Mouse (Mus musculus): Measurements from ENCODE around the gene Ebf1. TPM values are rescaled to one million over a fixed set of nuclear protein-coding genes. Genes with fewer than 3 reads are reported as not detected.

The Ebf1 gene
- total and polyA plus RNA-seq, 3 experiments: 0.04 TPM; not detected in 2

DNA sequence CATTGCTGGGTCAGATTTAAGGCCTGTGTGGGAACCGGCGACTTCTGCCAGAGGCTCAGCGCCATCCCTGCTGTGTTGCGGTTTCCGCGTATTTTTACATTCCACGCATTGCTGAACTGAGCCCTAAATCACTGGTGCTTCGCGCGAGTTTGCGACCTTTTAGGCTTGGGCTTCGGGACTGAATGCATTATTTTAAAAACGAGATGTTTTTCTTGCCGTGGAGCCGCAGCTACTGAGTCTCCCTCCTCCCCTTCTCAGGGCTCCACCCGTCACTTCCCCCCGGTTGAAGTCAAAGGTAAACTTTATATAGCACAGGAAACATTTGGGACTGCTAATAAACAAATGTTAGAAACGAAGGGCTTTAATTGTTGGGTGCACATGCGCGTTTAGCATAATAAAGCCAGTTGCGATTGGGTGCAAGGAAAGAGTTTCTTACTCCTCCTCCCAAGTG, 68.8 kb downstream of the Ebf1 start:
- Histone ChIP-seq H3K9me3 (replicated peaks; ENCODE audit: insufficient read depth, low read length) (no peaks in the 10 kb centered on the region), H3K4me3 (ENCODE audit: control insufficient read depth in 1 of 2, insufficient read depth in 1 of 2, low read depth in 2 of 2, low read length in 2 of 2) (no peak overlapping the region)

DNA sequence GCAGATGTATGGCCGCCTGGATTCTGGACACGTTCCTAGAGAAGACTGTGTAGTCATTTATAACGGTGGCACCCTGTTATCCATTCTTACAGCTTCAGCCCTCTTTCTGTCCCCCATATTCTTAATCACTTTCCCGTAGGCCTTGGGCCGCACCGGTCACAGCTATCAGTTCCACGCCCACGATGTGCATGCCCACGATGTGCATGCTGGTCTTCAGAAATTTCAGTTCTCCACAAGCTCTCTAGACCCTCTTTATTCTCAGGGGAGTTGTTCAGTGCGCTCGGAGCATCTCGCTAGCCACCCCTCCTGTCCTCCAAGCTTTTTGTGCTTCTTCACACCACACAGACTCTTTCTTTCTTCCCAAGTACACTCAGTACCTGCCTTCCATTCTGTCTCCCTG, 69.3 kb downstream of the Ebf1 start:
- Histone ChIP-seq H3K27ac (ENCODE audit: control insufficient read depth, low read depth, low read length) (no peak overlapping the region), H3K9ac (ENCODE audit: control insufficient read depth, low read depth, low read length, poor library complexity, severe bottlenecking) (no peak overlapping the region), H3K79me2 (ENCODE audit: control insufficient read depth, insufficient read depth, low read length, poor library complexity) (no peaks in the 10 kb centered on the region), H3K4me1 (ENCODE audit: control insufficient read depth in 1 of 2, insufficient read depth in 2 of 2, low read length in 2 of 2) (no peaks in the 10 kb centered on the region), H3K9me3 (replicated peaks; ENCODE audit: insufficient read depth, low read length) (no peaks in the 10 kb centered on the region), H3K27me3 (ENCODE audit: control insufficient read depth in 1 of 2, insufficient read depth in 2 of 2, low read length in 2 of 2) (no peaks in the 10 kb centered on the region), H3K36me3 (ENCODE audit: control insufficient read depth in 1 of 2, insufficient read depth in 2 of 2, low read length in 2 of 2) (no peaks in the 10 kb centered on the region), H3K4me3 (ENCODE audit: control insufficient read depth in 1 of 2, insufficient read depth in 1 of 2, low read depth in 2 of 2, low read length in 2 of 2) (no peak overlapping the region)
- no peak for TF ChIP-seq JUND (IDR thresholded peaks at IDR 0.05; ENCODE audit: low read depth, low read length)
- no peak for TF ChIP-seq MYB (IDR thresholded peaks at IDR 0.05; ENCODE audit: low read depth, low read length)
- TF ChIP-seq NRF1 (IDR thresholded peaks at IDR 0.05; ENCODE audit: insufficient read depth, low read depth, low read length, poor library complexity, severe bottlenecking): no peak
- TF ChIP-seq TCF12 (IDR thresholded peaks at IDR 0.05; ENCODE audit: low read depth, low read length): no peak
- TF ChIP-seq ETS1 (IDR thresholded peaks at IDR 0.05; ENCODE audit: low read depth, low read length): no peak
- TF ChIP-seq MXI1 (IDR thresholded peaks at IDR 0.05; ENCODE audit: low read depth, low read length): no peak
- no peak for TF ChIP-seq MAZ (IDR thresholded peaks at IDR 0.05; ENCODE audit: low read depth, low read length)
- no peak for DNase-seq (ENCODE audit: low read depth, low spot score)

More for the DNA sequence above, 68.8 kb downstream of the Ebf1 start:
- TF ChIP-seq UBTF (IDR thresholded peaks at IDR 0.05; ENCODE audit: borderline replicate concordance, insufficient read depth, low read depth, low read length): no peak
- TF ChIP-seq MYB (IDR thresholded peaks at IDR 0.05; ENCODE audit: low read depth, low read length): no peak
- no peak for TF ChIP-seq MXI1 (IDR thresholded peaks at IDR 0.05; ENCODE audit: low read depth, low read length)
- TF ChIP-seq CHD1 (IDR thresholded peaks at IDR 0.05; ENCODE audit: low read depth, low read length): no peak
- no peak for TF ChIP-seq MAX (IDR thresholded peaks at IDR 0.05; ENCODE audit: low read length)
- no peak for TF ChIP-seq GATA1 (IDR thresholded peaks at IDR 0.05; ENCODE audit: low read depth, low read length)
- TF ChIP-seq TCF12 (IDR thresholded peaks at IDR 0.05; ENCODE audit: low read depth, low read length): no peak
- no peak for TF ChIP-seq RCOR1 (IDR thresholded peaks at IDR 0.05; ENCODE audit: low read depth, low read length)
- TF ChIP-seq NELFE (IDR thresholded peaks at IDR 0.05; ENCODE audit: low read depth, low read length): no peak
- TF ChIP-seq TAL1 (IDR thresholded peaks at IDR 0.05; ENCODE audit: low read length): no peak
- H3K9ac ChIP-seq (ENCODE audit: control insufficient read depth, low read depth, low read length, poor library complexity, severe bottlenecking): no peak overlapping the region
- no peak overlapping the region for H3K27ac ChIP-seq (ENCODE audit: control insufficient read depth, low read depth, low read length)
- H3K4me1 ChIP-seq (ENCODE audit: control insufficient read depth in 1 of 2, insufficient read depth in 2 of 2, low read length in 2 of 2): no peaks in the 10 kb centered on the region
- no peaks in the 10 kb centered on the region for H3K36me3 ChIP-seq (ENCODE audit: control insufficient read depth in 1 of 2, insufficient read depth in 2 of 2, low read length in 2 of 2)
- no peak for DNase-seq (ENCODE audit: low read depth, low spot score)
- H3K27me3 ChIP-seq (ENCODE audit: control insufficient read depth in 1 of 2, insufficient read depth in 2 of 2, low read length in 2 of 2): no peaks in the 10 kb centered on the region
- H3K79me2 ChIP-seq (ENCODE audit: control insufficient read depth, insufficient read depth, low read length, poor library complexity): no peaks in the 10 kb centered on the region

DNA sequence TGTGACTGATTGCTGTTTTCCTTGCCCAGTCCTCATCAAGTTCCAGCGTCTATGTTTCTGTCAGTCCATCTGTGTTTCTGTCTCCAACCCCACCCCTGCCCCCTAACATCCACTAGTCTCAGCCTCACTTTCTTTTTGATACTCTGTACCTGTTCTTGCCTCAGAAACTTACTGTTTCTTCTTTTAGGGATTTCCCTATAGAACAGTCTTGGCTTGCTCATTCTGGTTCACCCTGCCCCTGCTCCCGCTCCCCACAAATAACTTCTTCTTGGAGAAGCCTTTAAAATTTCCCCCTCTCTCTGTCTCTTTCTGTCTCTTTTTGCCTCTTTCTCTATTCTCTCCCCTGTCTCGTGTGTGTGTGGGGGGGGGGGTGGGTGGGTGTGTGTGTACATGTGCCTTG, 71.4 kb downstream of the Ebf1 start:
- no peaks in the 10 kb centered on the region for H3K4me1 ChIP-seq (ENCODE audit: control insufficient read depth in 1 of 2, insufficient read depth in 2 of 2, low read length in 2 of 2)
- no peaks in the 10 kb centered on the region for H3K79me2 ChIP-seq (ENCODE audit: control insufficient read depth, insufficient read depth, low read length, poor library complexity)
- H3K36me3 ChIP-seq (ENCODE audit: control insufficient read depth in 1 of 2, insufficient read depth in 2 of 2, low read length in 2 of 2): no peaks in the 10 kb centered on the region
- H3K9ac ChIP-seq (ENCODE audit: control insufficient read depth, low read depth, low read length, poor library complexity, severe bottlenecking): no peak overlapping the region
- TF ChIP-seq USF1 (IDR thresholded peaks at IDR 0.05; ENCODE audit: low read depth, low read length) (no peak), ZKSCAN1 (IDR thresholded peaks at IDR 0.05; ENCODE audit: low read depth, low read length) (no peak), BHLHE40 (IDR thresholded peaks at IDR 0.05; ENCODE audit: borderline replicate concordance, low read depth, low read length) (no peak), POLR2AphosphoS2 (IDR thresholded peaks at IDR 0.05; ENCODE audit: low read length) (no peak), MAZ (IDR thresholded peaks at IDR 0.05; ENCODE audit: low read depth, low read length) (no peak), E2F4 (IDR thresholded peaks at IDR 0.05; ENCODE audit: borderline replicate concordance, low read depth, low read length) (no peak), MYB (IDR thresholded peaks at IDR 0.05; ENCODE audit: low read depth, low read length) (no peak), NELFE (IDR thresholded peaks at IDR 0.05; ENCODE audit: low read depth, low read length) (no peak), RCOR1 (IDR thresholded peaks at IDR 0.05; ENCODE audit: low read depth, low read length) (no peak), SIN3A (IDR thresholded peaks at IDR 0.05; ENCODE audit: low read length) (no peak), POLR2A (IDR thresholded peaks at IDR 0.05; ENCODE audit: control insufficient read depth in 1 of 2, insufficient read depth in 1 of 2, low read depth in 1 of 2, low read length in 2 of 2, poor library complexity in 1 of 2) (no peak), ZMIZ1 (IDR thresholded peaks at IDR 0.05; ENCODE audit: low read depth, low read length) (no peak), RAD21 (IDR thresholded peaks at IDR 0.05; ENCODE audit: low read depth, low read length) (no peak)
- no peak overlapping the region for H3K4me3 ChIP-seq (ENCODE audit: control insufficient read depth in 1 of 2, insufficient read depth in 1 of 2, low read depth in 2 of 2, low read length in 2 of 2)
- no peaks in the 10 kb centered on the region for H3K27me3 ChIP-seq (ENCODE audit: control insufficient read depth in 1 of 2, insufficient read depth in 2 of 2, low read length in 2 of 2)
- no peak overlapping the region for H3K27ac ChIP-seq (ENCODE audit: control insufficient read depth, low read depth, low read length)
- no peak for DNase-seq (ENCODE audit: low read depth, low spot score)
- H3K9me3 ChIP-seq (replicated peaks; ENCODE audit: insufficient read depth, low read length): no peaks in the 10 kb centered on the region

Measured in MEL (cell line).